Mouse (Mus musculus) C2C12 (cell line): ENCODE measurements around the gene Timmdc1. TPM values are rescaled to one million over a fixed set of nuclear protein-coding genes. Genes with fewer than 3 reads are reported as not detected.
A peak's percentile ranks its signal among the peaks of the same experiment; 100 is the strongest.

Experiments used
- H3K27me3 ChIP-seq: one replicate; pipeline ENCODE4 v1.6.1; 2011; ENCODE audit not compliant: control insufficient read depth, insufficient read depth, insufficient read length
- H3K36me3 ChIP-seq: one replicate; pipeline ENCODE4 v1.6.1; 2011; ENCODE audit not compliant: control insufficient read depth, insufficient read depth
- H3K4me3 ChIP-seq: one replicate; pipeline ENCODE4 v1.5.1; 2011; ENCODE audit warnings: mild to moderate bottlenecking, control low read depth; ENCODE audit not compliant: poor library complexity, insufficient read depth, severe bottlenecking
- H3K79me2 ChIP-seq: one replicate; pipeline ENCODE4 v1.6.1; 2011; ENCODE audit not compliant: control insufficient read depth, insufficient read depth
- H3K79me3 ChIP-seq: one replicate; pipeline ENCODE4 v1.6.1; 2011; ENCODE audit warnings: low read depth, control low read depth
- H3ac ChIP-seq: one replicate; pipeline ENCODE3; 2011; ENCODE audit warnings: low read depth; ENCODE audit not compliant: control insufficient read depth, insufficient read length
- CEBPB ChIP-seq: IDR thresholded peaks from one replicate; pipeline ENCODE4 v1.6.1; 2011; ENCODE audit warnings: low read depth, mild to moderate bottlenecking, control low read depth, moderate library complexity
- CTCF ChIP-seq: IDR thresholded peaks from one replicate; pipeline ENCODE4 v1.5.1; 2011; ENCODE audit not compliant: control insufficient read depth, insufficient read depth, insufficient read length
- FOSL1 ChIP-seq: IDR thresholded peaks from one replicate; pipeline ENCODE4 v1.8.0; 2011; ENCODE audit warnings: mild to moderate bottlenecking, low read length; ENCODE audit not compliant: poor library complexity, insufficient read depth, severe bottlenecking
- MAX ChIP-seq: IDR thresholded peaks from one replicate; pipeline ENCODE4 v1.6.1; 2011; ENCODE audit warnings: mild to moderate bottlenecking, control low read depth
- MYOD1 ChIP-seq: IDR thresholded peaks from one replicate; pipeline ENCODE4 v1.6.1; 2011; ENCODE audit warnings: low read depth; ENCODE audit not compliant: control insufficient read depth, insufficient read length
- MYOG ChIP-seq: IDR thresholded peaks from one replicate; pipeline ENCODE4 v1.6.1; 2011; ENCODE audit not compliant: control insufficient read depth, insufficient read length; ENCODE audit errors: extremely low read depth
- USF1 ChIP-seq: IDR thresholded peaks from one replicate; pipeline ENCODE4 v1.6.1; 2011; ENCODE audit warnings: low read depth, mild to moderate bottlenecking, control low read depth, moderate library complexity
- polyA plus RNA-seq: library from polyadenylated mRNA; unstranded; fragments of >200 nt; fragmentation: generic; extraction: Trizol; gene quantifications from one replicate; pipeline ENCODE4 v1.2.1, GENCODE M21; 2012; ENCODE audit warnings: missing spikeins

Timmdc1 gene
- polyA plus RNA-seq, 1 experiment, result 29.5 TPM

DNA sequence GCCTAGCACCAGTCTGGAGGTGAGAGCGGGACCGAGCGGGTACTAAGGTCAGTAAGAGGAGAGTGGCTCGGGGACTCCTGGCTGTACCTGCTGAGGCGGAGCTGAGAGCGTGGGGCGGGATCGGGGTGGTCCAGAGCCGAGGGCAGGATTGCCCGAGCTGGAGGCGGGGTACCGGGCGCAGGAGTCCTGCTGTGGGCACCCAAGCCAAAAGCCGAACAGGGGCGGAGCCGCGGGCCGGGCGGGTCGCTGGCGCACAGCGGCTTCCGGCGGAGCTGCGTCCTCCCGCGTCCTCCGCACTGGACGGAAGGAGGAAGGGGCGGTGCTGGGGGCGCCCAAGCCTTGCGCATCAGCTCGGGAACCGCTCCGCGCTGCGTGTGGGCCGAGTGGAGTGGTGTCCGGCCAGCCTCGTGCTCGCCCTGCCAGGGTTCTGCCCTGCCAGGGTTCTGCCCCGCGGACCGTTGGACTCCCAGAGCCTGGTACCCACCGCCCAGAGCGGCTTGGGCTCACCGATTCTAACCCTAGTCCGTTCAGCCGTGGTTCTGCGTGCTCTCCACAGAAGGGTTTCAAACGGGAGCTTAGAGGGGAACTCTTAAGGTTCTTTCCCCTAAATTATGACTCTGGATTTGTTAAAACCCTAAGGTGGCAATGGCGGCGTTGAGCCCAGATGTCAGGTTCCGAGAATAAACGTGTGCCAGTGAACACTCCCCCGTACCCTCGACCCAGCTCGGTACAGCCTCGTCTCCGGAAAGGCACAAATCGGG, 69.8 kb downstream of the Timmdc1 start, which contains the start of gene Adprh:
Gene Adprh (minus strand): TSS at position 262 of the 761 bp plus-strand sequence.
- Histone ChIP-seq H3K4me3 (peak within 1 kb of the TSS; percentile 46), H3K79me2 (peaks cover 15% of the 10 kb centered on the region), H3K27me3 (no peaks in the 10 kb centered on the region), H3ac (peak within 1 kb of the TSS; percentile 98), H3K79me3 (peaks cover 6% of the 10 kb centered on the region), H3K36me3 (peaks cover 21% of the 10 kb centered on the region)
- no peak for TF ChIP-seq MYOG
- no peak for TF ChIP-seq CTCF
- no peak for TF ChIP-seq MYOD1
- TF ChIP-seq MAX, result peak; percentile 52

DNA sequence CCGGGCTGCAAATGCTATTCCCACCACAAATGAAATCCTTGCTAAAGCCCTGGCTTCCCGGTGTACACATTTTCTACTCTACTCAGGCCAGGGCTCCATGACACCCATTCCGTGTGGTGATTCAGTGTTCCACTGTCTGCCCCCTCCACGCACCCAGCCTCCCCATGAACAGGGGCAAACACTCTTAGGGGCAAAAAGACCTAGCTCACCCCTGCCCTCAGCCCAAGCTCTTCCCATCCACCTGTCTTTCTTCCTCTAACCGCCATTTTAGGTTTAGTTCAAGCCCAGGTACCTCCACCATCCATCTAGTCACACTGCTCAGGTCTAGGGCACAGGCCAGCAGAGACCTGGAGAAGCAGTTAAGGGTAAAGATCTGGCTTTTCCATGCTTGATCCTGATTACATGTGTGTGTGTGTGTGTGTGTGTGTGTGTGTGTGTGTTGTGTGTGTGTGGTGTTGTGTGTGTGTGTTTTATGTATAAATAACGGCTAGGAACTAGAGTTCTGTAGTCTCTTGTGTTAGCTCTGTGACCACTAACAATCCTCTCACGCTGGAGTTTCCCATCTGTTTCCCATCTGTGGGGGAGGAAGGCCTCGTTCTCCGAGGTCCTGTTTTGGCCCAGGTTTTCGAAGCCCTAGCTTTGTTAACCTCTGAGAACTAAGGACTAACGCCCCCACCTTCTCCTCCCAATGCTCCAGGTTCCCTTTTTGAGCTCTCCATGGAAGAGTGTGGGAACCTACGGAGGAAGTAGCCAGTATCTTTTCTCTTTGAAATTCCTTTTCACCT, 70.8 kb downstream of the Timmdc1 start:
- H3ac ChIP-seq, result peak overlapping the region; percentile 79
- peaks cover 27% of the 10 kb centered on the region for H3K36me3 ChIP-seq
- peaks cover 6% of the 10 kb centered on the region for H3K79me3 ChIP-seq

DNA sequence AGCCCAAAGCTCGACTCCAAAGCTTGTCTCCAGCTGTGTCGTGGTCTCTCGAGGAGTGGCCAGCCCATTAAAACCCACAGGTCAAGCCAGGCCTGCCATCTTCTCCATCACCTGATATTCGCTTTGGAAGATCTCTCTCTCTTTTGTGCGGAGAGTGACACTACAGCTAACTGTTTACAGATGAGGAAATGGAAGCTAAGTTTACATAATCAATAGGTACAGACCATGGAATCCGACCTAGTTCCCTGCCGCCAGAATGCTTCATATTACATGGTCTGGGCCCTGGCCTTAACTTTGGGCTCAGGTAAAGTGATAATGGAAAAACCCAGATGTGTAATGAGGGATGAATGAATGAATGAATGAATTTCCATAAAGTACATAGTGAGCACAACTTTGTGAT, 71.8 kb downstream of the Timmdc1 start:
- no peaks in the 10 kb centered on the region for H3K27me3 ChIP-seq
- peaks cover 15% of the 10 kb centered on the region for H3K79me2 ChIP-seq
- H3K36me3 ChIP-seq, result peaks cover 34% of the 10 kb centered on the region

More for the DNA sequence above, 70.8 kb downstream of the Timmdc1 start:
- Histone ChIP-seq H3K4me3 (peak overlapping the region; percentile 46), H3K27me3 (no peaks in the 10 kb centered on the region), H3K79me2 (peaks cover 15% of the 10 kb centered on the region)
- no peak for TF ChIP-seq CTCF
- TF ChIP-seq MAX, result no peak
- TF ChIP-seq USF1, result no peak
- no peak for TF ChIP-seq MYOG
- no peak for TF ChIP-seq CEBPB
- no peak for TF ChIP-seq FOSL1
- no peak for TF ChIP-seq MYOD1

DNA sequence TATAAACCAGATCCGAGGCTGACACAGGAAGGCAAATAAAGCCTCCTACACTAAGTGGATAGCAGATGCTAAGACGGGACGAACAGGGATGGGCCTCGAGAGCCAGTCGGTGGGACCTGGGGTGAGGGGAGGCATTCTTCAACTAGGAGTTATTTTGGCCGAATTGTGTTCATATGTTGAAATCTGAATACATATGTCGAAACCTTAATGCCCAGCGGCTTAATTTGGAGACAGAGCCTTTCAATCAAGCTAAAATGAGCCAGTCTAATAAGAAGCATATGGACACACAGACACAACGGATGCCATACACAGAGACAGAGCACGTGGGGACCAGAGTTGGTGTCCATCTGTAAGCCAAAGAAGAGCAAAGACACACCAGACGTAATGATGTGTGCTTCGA, 74.0 kb downstream of the Timmdc1 start:
- no peak for TF ChIP-seq MAX
- no peak for TF ChIP-seq USF1
- TF ChIP-seq MYOG, result no peak
- no peak for TF ChIP-seq FOSL1
- TF ChIP-seq CEBPB, result no peak
- no peak for TF ChIP-seq CTCF
- no peak for TF ChIP-seq MYOD1
- H3K4me3 ChIP-seq, result no peak overlapping the region
- peaks cover 52% of the 10 kb centered on the region for H3K36me3 ChIP-seq
- no peak overlapping the region for H3ac ChIP-seq
- peaks cover 6% of the 10 kb centered on the region for H3K79me3 ChIP-seq
- H3K79me2 ChIP-seq, result peaks cover 15% of the 10 kb centered on the region
- no peaks in the 10 kb centered on the region for H3K27me3 ChIP-seq

More for the DNA sequence above, 71.8 kb downstream of the Timmdc1 start:
- TF ChIP-seq CTCF (no peak), MAX (no peak), FOSL1 (no peak), MYOG (no peak), MYOD1 (no peak), CEBPB (no peak), USF1 (no peak)
- H3K4me3 ChIP-seq, result no peak overlapping the region
- peaks cover 6% of the 10 kb centered on the region for H3K79me3 ChIP-seq
- H3ac ChIP-seq, result no peak overlapping the region

Other genes starting within 250 kb of the Timmdc1 start
- gene Nr1i2, start 227.8 kb downstream of the Timmdc1 start, polyA plus RNA-seq, result not detected
- gene Maats1, start 180.5 kb downstream of the Timmdc1 start, polyA plus RNA-seq, result 0.61 TPM
- gene Cox17, start 175.7 kb downstream of the Timmdc1 start, polyA plus RNA-seq, result 404 TPM
- gene Gm21987, start 175.6 kb downstream of the Timmdc1 start, polyA plus RNA-seq, result not detected
- 0.30 TPM for gene Popdc2, start 160.5 kb downstream of the Timmdc1 start, polyA plus RNA-seq
- 3.0 TPM for gene Pla1a, start 89.5 kb downstream of the Timmdc1 start, polyA plus RNA-seq
- 52.2 TPM for gene Adprh, start 70.0 kb downstream of the Timmdc1 start, polyA plus RNA-seq
- 8.7 TPM for gene Cd80, start 67.1 kb downstream of the Timmdc1 start, polyA plus RNA-seq
- 25.8 TPM for gene Poglut1, start 27.6 kb upstream of the Timmdc1 start, polyA plus RNA-seq
- gene Tmem39a, start 36.0 kb upstream of the Timmdc1 start, polyA plus RNA-seq, result 56.9 TPM
- 15.7 TPM for gene Arhgap31, start 190.6 kb upstream of the Timmdc1 start, polyA plus RNA-seq
- gene B4galt4, start 219.6 kb upstream of the Timmdc1 start, polyA plus RNA-seq, result 4.3 TPM